Mouse (Mus musculus): Measurements from ENCODE around the gene Dnajb5. TPM values are rescaled to one million over a fixed set of nuclear protein-coding genes. Genes with fewer than 3 reads are reported as not detected.
"Not testable (repeated sequence)": the region's sequence is repeated elsewhere in the genome, so short reads cannot be mapped to it uniquely, and the experiment has no call there.

The Dnajb5 gene
- total RNA-seq, 4 experiments from 2014 or later: 162 to 202 (median 187) TPM

GRCm38 (mm10) chr4:42965039-42965719, 15.6 kb downstream of the Dnajb5 start:
- DNase-seq (ENCODE audit: low spot score in 2 of 2): peak in 1 of 2 experiments; percentile 46

- no peak for DNase-seq (ENCODE audit: low spot score in 2 of 2)
Measured at GRCm38 (mm10) chr4:42969304-42969703, 19.7 kb downstream of the Dnajb5 start, which contains the start of gene 1700022I11Rik. TSS of gene 1700022I11Rik (plus strand) at chr4:42969604.

- DNase-seq (ENCODE audit: low spot score in 2 of 2): no peak
Measured at GRCm38 (mm10) chr4:42972952-42973351, 23.3 kb downstream of the Dnajb5 start.

- DNase-seq (ENCODE audit: low spot score in 2 of 2): no peak
Measured at GRCm38 (mm10) chr4:42973868-42974267, 24.3 kb downstream of the Dnajb5 start.

- no peak for DNase-seq (ENCODE audit: low spot score in 2 of 2)
Measured at GRCm38 (mm10) chr4:42978062-42978461, 28.4 kb downstream of the Dnajb5 start.

GRCm38 (mm10) chr4:42980467-42980866, 30.9 kb downstream of the Dnajb5 start:
- DNase-seq (ENCODE audit: low spot score in 2 of 2): not testable (repeated sequence)

GRCm38 (mm10) chr4:42988296-42988695, 38.7 kb downstream of the Dnajb5 start:
- no peak for DNase-seq (ENCODE audit: low spot score in 2 of 2)

GRCm38 (mm10) chr4:42998022-42998421, 48.4 kb downstream of the Dnajb5 start:
- DNase-seq (ENCODE audit: low spot score in 2 of 2): no peak

GRCm38 (mm10) chr4:42999451-43000140, 50.0 kb downstream of the Dnajb5 start:
- peak; percentile 55 to 56 for DNase-seq (ENCODE audit: low spot score in 2 of 2)

- peak; percentile 99 to 100 for DNase-seq (ENCODE audit: low spot score in 2 of 2)
Measured at GRCm38 (mm10) chr4:43000141-43000986, 50.8 kb downstream of the Dnajb5 start, which contains the start of gene Vcp. TSS of gene Vcp (minus strand) at chr4:43000507.

- no peak for DNase-seq (ENCODE audit: low spot score in 2 of 2)
Measured at GRCm38 (mm10) chr4:43001272-43001671, 51.7 kb downstream of the Dnajb5 start.

- DNase-seq (ENCODE audit: low spot score in 2 of 2): no peak
Measured at GRCm38 (mm10) chr4:43002756-43003439, 53.3 kb downstream of the Dnajb5 start.

- DNase-seq (ENCODE audit: low spot score in 2 of 2): no peak
Measured at GRCm38 (mm10) chr4:43004951-43005350, 55.3 kb downstream of the Dnajb5 start.

- DNase-seq (ENCODE audit: low spot score in 2 of 2): no peak
Measured at GRCm38 (mm10) chr4:43005765-43006164, 56.2 kb downstream of the Dnajb5 start.

Other genes with a start within 250 kb of the Dnajb5 start
- 1 to 10 TPM in 2 of 4 experiments, under 1 TPM in 2; 0.77 to 1.9 (median 1.00) TPM for gene 4930578G10Rik, start 214.3 kb upstream of the Dnajb5 start, total RNA-seq (2022)
- gene Ccl19, start 193.2 kb upstream of the Dnajb5 start, total RNA-seq (2022): 1 to 10 TPM in 2 of 4 experiments, not detected in 2; 1.3 TPM
- gene Ccl21a, start 175.8 kb upstream of the Dnajb5 start, total RNA-seq (2022): not detected
- not detected for gene Fam205a1, start 95.9 kb upstream of the Dnajb5 start, total RNA-seq (2022)
- 1 to 10 TPM in 2 of 4 experiments, under 1 TPM in 2; 0.91 to 1.2 (median 1.1) TPM for gene Gm12394, start 93.0 kb upstream of the Dnajb5 start, total RNA-seq (2022)
- under 1 TPM in 2 of 4 experiments, not detected in 2; 0.50 to 0.52 TPM for gene Fam205c, start 75.6 kb upstream of the Dnajb5 start, total RNA-seq (2022)
- gene Phf24, start 33.2 kb upstream of the Dnajb5 start, total RNA-seq (2022): 100 to 1,000 TPM; 148 to 179 (median 158) TPM
- not detected for gene 1700022I11Rik, start 19.8 kb downstream of the Dnajb5 start, total RNA-seq (2022)
- 100 to 1,000 TPM; 174 to 191 (median 185) TPM for gene Vcp, start 50.7 kb downstream of the Dnajb5 start, total RNA-seq (2022)
- 10 to 100 TPM; 14.0 to 17.1 (median 15.5) TPM for gene Fancg, start 60.7 kb downstream of the Dnajb5 start, total RNA-seq (2022)
- 10 to 100 TPM; 24.1 to 37.2 (median 28.9) TPM for gene Pigo, start 76.0 kb downstream of the Dnajb5 start, total RNA-seq (2022)
- 100 to 1,000 TPM in 2 of 4 experiments, 10 to 100 TPM in 2; 97.9 to 106 (median 100) TPM for gene Stoml2, start 81.9 kb downstream of the Dnajb5 start, total RNA-seq (2022)
- gene Fam214b, start 96.4 kb downstream of the Dnajb5 start, total RNA-seq (2022): 10 to 100 TPM; 39.8 to 46.0 (median 42.9) TPM
- gene Unc13b, start 109.1 kb downstream of the Dnajb5 start, total RNA-seq (2022): 10 to 100 TPM; 38.3 to 56.8 (median 44.9) TPM